9 mouse cellular contexts compared by ENCODE assay signal in the genomic region with DNA sequence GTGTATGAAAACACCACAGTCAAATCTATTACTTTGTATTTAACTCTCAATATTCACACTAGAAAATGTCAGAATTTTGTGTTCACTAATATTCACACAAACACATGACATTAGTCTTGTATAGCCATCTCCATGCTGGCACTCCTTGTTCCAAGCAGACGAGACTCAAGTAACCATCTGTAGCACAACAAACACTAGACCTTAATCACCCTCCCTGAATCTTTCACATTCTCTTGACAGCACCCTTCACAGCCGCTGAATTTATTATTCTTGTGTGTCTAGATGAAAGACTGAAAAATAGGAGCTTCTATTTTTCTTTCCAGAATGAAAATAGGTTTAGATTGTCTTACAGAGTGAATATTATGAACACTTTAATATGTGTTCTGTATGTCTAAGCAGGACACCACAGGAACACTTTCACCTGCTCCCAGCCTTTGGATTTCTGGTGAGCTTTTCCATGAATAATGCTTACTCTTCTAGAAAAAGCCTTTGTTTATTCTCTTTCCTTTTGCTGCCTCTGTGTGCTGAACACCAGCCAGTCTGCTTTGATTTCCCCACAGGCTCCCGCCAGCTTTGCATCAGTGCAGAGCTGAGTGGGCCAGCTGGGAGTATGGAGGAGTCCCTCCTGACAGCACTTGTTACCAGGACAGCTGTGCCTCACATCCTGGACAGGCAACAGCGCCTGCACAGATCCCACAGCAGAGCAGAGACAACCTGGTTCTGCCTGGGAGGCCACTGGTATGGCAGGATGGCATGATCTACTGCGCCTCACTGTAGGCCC.
DNase-seq lines count a peak whose midpoint lies in the region; ATAC-seq lines count a peak whose summit lies in the region.
"Had no signal": no experiment of that assay in that cellular context is flagged by ENCODE, and none has a peak within 500 bp of the region (broad histone marks: within the 10 kb centered on the region; RNA-seq: fewer than 3 reads in every experiment).

No protein-coding gene starts in this region.

- intact Hi-C loops in left cerebral cortex, postnatal 25 days (cut with DNase I): no loop called here

- 84% methylated on average over 5 of the region's 5 CpGs for WGBS in limb, embryonic 12.5 days
- 78% methylated on average over 5 of the region's 5 CpGs for WGBS in limb, embryonic 10.5 days
- 68% methylated on average over 5 of the region's 5 CpGs for WGBS in hindbrain, embryonic 11.5 days

- H3K4me2 ChIP-seq in limb, embryonic 12.5 days: no peak overlapping the region
- no peak overlapping the region for H3K4me2 ChIP-seq in hindbrain, embryonic 11.5 days (replicated peaks; ENCODE audit: low read depth, low read length)

- H3K9ac ChIP-seq in limb, embryonic 12.5 days (replicated peaks): no peak overlapping the region
- no peak overlapping the region for H3K9ac ChIP-seq in hindbrain, embryonic 11.5 days (ENCODE audit: low read depth, low read length)

- no peak for DNase-seq in limb, embryonic 10.5 days (ENCODE audit: low spot score)
- peak; percentile 35 for DNase-seq in hindbrain, embryonic 11.5 days (ENCODE audit: low spot score)
- DNase-seq in left cerebral cortex, postnatal 25 days (ENCODE audit: low spot score in 2 of 2): peak; percentile 58 to 80
- peak; percentile 38 for DNase-seq in right cerebral cortex, postnatal 14 days
- DNase-seq in MN1 (ENCODE audit: low spot score): no peak
- no peak for DNase-seq in lung, postnatal 14 days
- no peak for DNase-seq in urinary bladder, adult 18-20 months (ENCODE audit: low spot score in 2 of 2)

- no peaks in the 10 kb centered on the region for H3K9me3 ChIP-seq in limb, embryonic 12.5 days
- H3K9me3 ChIP-seq in limb, embryonic 10.5 days (replicated peaks): no peaks in the 10 kb centered on the region
- no peaks in the 10 kb centered on the region for H3K9me3 ChIP-seq in hindbrain, embryonic 11.5 days (ENCODE audit: control insufficient read depth, low read length)
- H3K9me3 ChIP-seq: G1E had no signal

- no peaks in the 10 kb centered on the region for H3K27me3 ChIP-seq in limb, embryonic 12.5 days
- no peaks in the 10 kb centered on the region for H3K27me3 ChIP-seq in limb, embryonic 10.5 days (ENCODE audit: low read depth, poor library complexity, severe bottlenecking)
- H3K27me3 ChIP-seq in hindbrain, embryonic 11.5 days (ENCODE audit: control insufficient read depth, insufficient read depth, low read length): no peaks in the 10 kb centered on the region

- peaks cover 52% of the 10 kb centered on the region for H3K36me3 ChIP-seq in limb, embryonic 12.5 days
- H3K36me3 ChIP-seq in limb, embryonic 10.5 days: peaks cover 99% of the 10 kb centered on the region
- H3K36me3 ChIP-seq in hindbrain, embryonic 11.5 days (ENCODE audit: control insufficient read depth, insufficient read depth, low read length): no peaks in the 10 kb centered on the region
- H3K36me3 ChIP-seq: G1E had no signal

- H3K4me1 ChIP-seq in limb, embryonic 12.5 days (replicated peaks): no peaks in the 10 kb centered on the region
- H3K4me1 ChIP-seq in limb, embryonic 10.5 days: no peaks in the 10 kb centered on the region
- H3K4me1 ChIP-seq in hindbrain, embryonic 11.5 days (replicated peaks; ENCODE audit: control insufficient read depth, insufficient read depth, low read length): no peaks in the 10 kb centered on the region

- no peak overlapping the region for H3K4me3 ChIP-seq in limb, embryonic 12.5 days (replicated peaks)
- no peak overlapping the region for H3K4me3 ChIP-seq in limb, embryonic 10.5 days
- H3K4me3 ChIP-seq in hindbrain, embryonic 11.5 days (ENCODE audit: low read depth, low read length): no peak overlapping the region

- peak overlapping the region; percentile 32; the same call in 1 of the 2 replicates for H3K27ac ChIP-seq in limb, embryonic 12.5 days
- H3K27ac ChIP-seq in limb, embryonic 10.5 days: no peak overlapping the region
- H3K27ac ChIP-seq in hindbrain, embryonic 11.5 days (ENCODE audit: low read depth, low read length): 0 out of 2 replicates have a peak overlapping the region, but pooled peaks have one; percentile 4

- no peak; the same call in 1 of the 2 replicates for ATAC-seq in limb, embryonic 12.5 days (ENCODE audit: insufficient number of reproducible peaks, insufficient read depth, low FRiP score, low TSS enrichment, low read depth)
- peak; percentile 65; the same call in 1 of the 2 replicates for ATAC-seq in hindbrain, embryonic 11.5 days (ENCODE audit: low FRiP score)

Comparison
In these comparisons a context has a peak if more than half of its experiments do, and no peak if none do; other contexts are left out.
1. DNase-seq: peak in hindbrain, embryonic 11.5 days (single experiment), left cerebral cortex, postnatal 25 days (2 of 2) and right cerebral cortex, postnatal 14 days (single experiment); none in limb, embryonic 10.5 days (single experiment), MN1 (single experiment), lung, postnatal 14 days (single experiment) and urinary bladder, adult 18-20 months (0 of 2).